Mouse (Mus musculus): Measurements from ENCODE around the gene Mis18a. TPM values are rescaled to one million over a fixed set of nuclear protein-coding genes. Genes with fewer than 3 reads are reported as not detected.

Mis18a gene
- total RNA-seq, 2 experiments from 2014 or later: 5.7 to 6.8 TPM

Other genes with a start within 250 kb of the Mis18a start
- gene Mrap, start 10.8 kb upstream of the Mis18a start, total RNA-seq (2021): under 1 TPM; 0.45 to 0.74 TPM
- gene Urb1, start 83.0 kb upstream of the Mis18a start, total RNA-seq (2021): 10 to 100 TPM; 14.3 to 16.4 TPM
- 1 to 10 TPM; 3.0 to 3.3 TPM for gene Eva1c, start 99.3 kb upstream of the Mis18a start, total RNA-seq (2021)
- gene Cfap298, start 207.7 kb upstream of the Mis18a start, total RNA-seq (2021): 10 to 100 TPM; 39.8 to 48.0 TPM